Mouse (Mus musculus) B cell, adult 2 months (primary cell): ENCODE measurements at regions not wholly inside any gene's neighbourhood (a gene's known extent, or its start where the extent isn't known, plus 50 kb on each side); places are given as distances from the start of the nearest gene placed in this dataset.

Experiments used
- DNase-seq, 2 experiments: peaks; one replicate each; pipeline ENCODE4 v3.0.0; 2022

GRCm38 (mm10) chr16:57823329-57823728 lies 68.8 kb upstream of the Col8a1 start:
- DNase-seq: no peak

DNA sequence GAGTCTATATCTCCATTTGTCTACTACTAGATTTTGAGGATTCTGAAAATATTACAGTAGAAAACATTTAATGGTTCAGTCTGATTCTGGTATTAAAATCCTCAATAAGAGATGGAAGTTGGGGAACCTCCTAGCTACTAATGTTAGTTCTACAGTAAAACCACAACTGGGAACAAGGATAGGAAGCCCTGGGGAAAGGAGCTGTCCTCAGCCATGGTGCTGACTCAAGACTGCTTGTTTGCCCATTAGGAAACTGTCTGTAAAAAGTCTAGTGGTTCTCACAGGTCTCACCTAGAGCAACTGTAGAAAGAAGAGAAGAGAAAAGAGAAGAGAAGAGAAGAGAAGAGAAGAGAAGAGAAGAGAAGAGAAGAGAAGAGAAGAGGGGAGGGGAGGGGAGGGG lies 90.9 kb upstream of the Col8a1 start:
- no peak for DNase-seq

DNA sequence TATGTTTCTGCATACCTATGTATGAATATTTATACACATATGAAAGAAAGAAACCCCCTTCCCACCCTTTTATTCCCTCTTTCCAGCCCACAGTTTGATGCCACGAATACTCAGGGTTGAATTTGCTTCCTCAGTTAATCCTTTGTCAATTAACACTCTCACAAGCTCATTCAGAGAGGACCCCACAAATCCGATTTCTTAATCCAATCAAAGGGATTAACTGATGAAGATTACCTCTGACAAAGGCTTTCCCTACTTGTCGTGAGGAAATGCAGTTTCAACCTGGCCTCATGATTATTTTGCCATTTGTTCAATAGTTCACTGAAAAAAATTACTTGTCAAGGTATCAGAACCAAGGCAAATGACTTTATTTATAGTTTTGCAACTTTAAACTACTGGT lies 91.8 kb upstream of the Col8a1 start:
- no peak for DNase-seq

DNA sequence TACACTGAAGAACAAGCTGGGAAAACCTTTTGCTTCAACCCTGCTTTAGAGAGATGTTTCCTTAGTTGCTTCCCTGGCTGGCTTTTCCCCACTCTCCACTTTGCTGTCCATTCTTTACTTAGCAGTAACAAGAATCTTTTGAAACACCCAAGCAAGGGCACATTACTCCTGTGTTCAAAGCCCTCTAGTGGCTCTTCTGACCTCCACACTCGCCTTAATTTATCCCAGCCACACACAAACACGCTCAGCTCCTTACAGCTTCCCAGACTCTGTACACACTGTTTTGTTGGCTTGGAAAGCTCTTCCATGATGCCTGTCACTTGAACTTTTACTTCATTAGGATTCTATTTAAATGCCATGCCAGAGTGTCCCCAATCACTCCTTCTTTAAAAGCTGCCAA lies 97.3 kb upstream of the Col8a1 start:
- no peak for DNase-seq

DNA sequence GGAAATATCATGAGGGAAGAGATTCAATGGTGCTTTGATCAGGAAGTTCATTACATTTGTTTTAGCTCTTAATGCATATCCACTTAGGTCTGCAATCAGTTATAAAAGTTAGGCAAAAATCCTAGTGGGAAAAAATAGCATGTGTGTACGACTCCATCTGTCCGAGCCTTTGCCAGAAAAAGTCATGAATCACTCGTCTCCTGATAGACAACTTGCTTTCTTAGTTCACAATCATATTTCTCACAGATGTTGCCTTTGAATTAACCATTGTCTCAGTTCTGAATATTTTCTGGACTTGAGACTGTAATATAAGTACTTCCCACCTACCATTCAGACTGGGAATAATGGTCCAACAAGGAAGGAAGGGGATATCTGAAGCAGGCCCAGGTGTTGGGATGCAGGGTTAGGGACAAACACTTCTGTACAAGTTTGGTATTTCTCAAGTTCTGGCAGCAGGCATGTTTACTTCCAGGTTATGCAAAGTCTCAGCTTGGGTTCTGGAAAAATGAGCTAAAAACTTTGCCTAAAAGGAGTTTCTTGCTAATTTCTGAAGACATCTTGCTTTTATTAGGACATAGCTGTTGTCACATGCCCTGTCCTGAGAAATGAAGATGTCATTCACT lies 98.4 kb upstream of the Col8a1 start:
- DNase-seq: no peak

GRCm38 (mm10) chr16:57853751-57854150 lies 99.2 kb upstream of the Col8a1 start:
- DNase-seq: no peak

DNA sequence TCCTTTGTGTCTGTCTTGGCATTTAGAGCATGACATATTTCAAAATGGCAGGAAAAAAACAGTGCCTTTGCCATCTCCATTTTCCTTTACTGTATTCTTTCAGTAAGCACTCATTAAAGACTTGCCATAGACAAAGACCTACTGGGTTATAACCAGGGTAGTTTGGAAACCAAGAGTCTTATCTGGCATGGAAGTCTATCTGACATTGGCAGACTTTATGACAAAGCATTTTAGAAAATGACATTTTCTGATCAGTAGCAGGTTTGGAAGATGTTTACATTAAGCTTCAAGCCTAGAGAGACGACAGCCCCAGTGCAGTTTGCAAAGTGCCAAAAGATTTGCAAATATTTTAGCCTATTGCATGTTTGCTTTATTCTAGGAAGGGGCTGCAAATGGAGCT lies 102.5 kb upstream of the Col8a1 start:
- no peak for DNase-seq

DNA sequence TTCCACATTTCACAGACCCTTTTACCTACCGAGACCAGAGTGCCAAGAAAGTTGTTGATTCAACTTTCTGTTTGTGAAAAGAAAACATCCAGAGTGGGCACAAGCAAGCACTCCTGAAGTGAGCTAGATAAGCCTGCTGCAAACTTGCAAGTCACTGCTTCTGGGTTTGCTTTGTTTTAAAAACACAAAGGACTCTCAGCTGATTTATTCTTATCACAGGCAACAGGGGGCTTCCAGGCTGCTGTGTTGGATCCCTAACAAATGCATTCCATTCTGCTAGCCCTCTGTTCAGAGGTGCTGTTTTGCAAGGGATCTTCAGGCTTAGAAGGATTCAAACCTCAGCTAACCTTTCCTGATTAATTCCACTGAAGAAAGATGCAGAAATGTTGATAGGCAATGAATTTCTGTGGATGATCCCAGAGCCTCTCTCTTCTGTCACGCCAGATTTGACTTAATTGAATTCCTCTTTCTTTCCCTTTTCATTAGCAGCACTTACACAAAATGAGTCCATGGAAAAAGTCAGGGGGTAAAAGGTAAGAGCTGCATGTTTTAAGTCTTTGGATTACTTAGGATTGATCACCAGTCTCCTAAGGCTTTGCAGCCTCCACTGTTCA lies 103.7 kb upstream of the Col8a1 start:
- DNase-seq: no peak

- no peak for DNase-seq
Observed at GRCm38 (mm10) chr16:57858765-57859201, 104.2 kb upstream of the Col8a1 start.

DNA sequence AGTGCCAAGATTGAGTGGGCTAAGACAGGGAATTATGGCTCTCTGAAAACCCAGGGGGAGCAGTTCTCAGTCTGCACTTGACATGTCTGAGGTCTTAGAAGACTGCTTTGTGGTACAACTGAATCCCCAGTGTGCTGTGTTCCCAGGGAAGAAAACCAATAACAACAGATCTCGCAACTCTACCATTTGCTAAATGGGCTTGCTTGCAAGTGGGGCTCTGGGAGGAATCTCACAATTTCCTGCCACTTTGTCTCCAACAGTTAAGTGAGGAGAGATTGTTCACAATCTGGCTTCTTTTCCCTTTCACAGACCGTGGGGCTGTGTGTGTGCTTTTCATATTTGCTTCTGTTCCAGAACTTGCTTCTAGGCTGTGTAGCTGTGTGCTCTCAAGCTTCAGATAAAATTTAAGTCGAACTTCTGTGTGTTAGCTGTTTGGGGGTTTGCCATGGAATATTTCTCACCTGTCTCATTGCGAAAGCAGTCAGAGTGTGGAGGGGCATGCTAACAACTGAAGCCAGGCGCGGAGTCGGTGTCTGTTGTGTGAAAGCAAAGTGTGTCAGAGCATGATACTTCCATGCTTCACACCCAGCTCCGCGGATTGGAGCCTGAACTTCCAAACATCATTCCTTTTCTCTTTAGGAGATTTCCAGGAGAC lies 108.8 kb upstream of the Col8a1 start:
- DNase-seq: no peak

DNA sequence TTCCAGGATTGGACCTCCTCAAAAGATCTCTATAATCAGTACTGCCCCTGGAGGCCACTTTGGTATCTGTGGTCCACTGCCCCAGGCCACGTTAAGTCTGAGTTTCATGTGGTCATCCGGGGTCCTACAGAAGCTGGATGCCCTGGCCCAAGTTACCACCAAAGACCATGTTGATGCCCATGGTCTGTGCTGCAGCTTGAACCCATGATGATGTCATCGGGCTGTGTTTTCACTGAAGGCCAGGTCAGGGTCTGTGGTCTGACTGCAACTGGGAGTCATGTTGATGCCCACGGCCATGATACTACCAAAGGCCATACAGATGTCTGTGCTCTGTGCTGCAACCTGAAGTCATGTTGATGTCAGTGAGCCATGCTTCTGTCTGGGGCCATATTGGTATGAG lies 122.3 kb upstream of the Col8a1 start:
- DNase-seq: no peak

- no peak for DNase-seq
Observed at GRCm38 (mm10) chr16:57881575-57882094, 127.1 kb upstream of the Col8a1 start.

GRCm38 (mm10) chr16:57888138-57888537 lies 133.6 kb upstream of the Col8a1 start:
- DNase-seq: no peak

- no peak for DNase-seq
Observed at GRCm38 (mm10) chr16:57888553-57888952, 134.0 kb upstream of the Col8a1 start.

DNA sequence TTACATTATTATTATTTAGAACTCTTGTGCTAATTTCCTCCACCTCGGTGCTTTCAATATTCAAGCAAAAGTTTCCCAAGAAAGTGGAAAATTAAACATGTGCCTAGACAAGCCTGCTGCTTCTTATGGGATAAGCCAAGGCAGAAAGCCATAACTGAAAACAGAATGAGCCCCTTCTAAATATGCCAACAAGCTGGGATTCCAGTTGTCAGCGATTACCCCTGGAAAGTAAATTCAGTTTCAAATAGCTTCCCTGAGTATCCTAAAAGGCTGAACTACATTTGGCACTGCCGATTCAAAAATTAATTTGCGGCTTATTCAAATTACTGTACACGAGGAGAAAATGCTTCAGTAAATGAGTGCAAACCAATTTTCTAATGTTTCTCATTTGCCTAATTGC lies 135.6 kb upstream of the Col8a1 start:
- no peak for DNase-seq

DNA sequence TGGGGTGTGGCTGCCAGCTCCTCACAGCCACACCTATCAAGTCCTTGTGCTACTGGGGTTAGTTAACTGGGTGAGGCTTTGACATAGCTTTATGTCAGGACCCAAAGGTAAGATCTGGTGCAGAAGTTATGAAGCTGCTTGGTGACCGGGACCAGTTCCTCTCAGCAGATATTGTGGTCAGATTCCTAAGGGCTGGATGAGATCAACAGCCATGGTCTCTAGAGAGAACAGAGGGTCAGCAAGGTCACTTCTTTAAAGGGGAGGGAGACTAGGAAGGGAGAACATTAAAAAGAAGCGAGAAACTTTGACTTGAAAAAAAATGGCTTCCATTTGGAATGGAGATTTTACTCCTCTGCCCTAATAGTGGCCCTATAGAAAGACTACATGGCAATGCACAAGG lies 138.6 kb upstream of the Col8a1 start:
- DNase-seq: no peak

DNA sequence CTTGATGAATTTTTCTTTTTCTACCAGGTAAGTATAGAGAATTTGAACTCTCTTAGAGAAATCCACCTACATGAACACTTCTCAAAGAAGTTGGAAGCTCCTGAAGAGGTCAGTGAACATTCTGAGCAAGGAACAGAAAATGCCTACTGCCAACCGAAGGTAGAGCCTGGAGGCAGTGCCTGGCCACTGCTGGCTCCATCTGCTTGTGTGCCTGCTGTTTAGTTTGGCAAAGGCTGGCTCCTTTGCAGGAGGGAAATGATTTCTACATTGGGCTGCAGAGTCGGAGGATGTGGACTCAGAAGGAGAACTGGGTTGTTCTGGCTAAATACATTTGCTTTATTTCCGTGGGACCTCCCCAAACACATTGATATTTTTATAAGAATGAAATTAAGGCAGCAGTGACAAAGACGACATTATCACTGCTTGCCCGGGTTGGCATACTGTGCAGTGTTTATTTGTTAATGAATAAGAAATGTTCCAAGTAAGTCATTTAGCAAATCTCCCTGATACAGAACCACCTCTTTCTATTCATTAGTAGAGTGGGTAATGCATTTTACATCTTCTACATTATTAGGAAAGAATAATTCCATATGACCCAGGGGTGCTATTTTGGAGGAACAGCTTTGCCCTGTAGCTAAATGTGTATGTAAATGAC lies 139.3 kb upstream of the Col8a1 start:
- DNase-seq: no peak

DNA sequence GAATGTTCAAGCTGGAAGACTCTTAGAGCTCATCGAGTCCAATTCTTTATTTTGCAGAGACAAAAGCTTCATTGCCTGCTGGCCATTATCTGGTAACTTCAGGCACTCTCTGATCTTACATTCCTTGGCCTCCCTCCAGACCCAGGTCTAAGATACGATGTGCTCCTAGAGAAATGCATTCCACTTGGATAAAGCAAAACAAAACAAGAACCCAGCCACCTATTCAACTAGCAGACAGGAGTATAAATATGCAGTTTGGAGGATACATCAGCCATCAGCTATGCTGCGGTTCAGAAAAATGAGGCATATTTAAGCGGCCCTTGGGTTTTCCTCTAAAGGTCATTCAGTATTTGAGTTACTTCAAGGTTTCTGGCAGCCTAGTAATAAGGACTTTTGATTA lies 146.5 kb upstream of the Col8a1 start:
- no peak for DNase-seq

GRCm38 (mm10) chr16:57902498-57902897 lies 148.0 kb upstream of the Col8a1 start:
- no peak for DNase-seq

GRCm38 (mm10) chr16:57912001-57912400 lies 157.5 kb upstream of the Col8a1 start:
- DNase-seq: no peak

DNA sequence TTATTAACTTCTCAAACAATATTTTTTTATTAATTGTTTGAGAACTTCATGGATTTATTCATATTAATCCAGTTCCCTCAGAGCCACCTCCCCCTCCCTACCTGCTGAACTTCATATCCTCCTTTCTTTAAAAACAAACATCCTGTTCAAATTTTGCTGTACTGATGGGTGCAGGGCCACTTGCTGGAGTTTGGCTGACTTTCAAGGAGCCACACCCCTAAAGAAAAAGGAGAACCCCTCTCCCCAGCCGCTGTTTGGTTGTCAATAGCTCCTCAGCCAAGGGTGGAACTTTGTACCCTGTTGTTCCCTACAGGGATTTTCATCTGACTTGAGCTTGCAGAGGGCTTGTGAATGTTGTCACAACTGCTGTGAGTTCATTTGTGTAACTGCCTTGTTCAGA lies 160.0 kb upstream of the Col8a1 start:
- no peak for DNase-seq

DNA sequence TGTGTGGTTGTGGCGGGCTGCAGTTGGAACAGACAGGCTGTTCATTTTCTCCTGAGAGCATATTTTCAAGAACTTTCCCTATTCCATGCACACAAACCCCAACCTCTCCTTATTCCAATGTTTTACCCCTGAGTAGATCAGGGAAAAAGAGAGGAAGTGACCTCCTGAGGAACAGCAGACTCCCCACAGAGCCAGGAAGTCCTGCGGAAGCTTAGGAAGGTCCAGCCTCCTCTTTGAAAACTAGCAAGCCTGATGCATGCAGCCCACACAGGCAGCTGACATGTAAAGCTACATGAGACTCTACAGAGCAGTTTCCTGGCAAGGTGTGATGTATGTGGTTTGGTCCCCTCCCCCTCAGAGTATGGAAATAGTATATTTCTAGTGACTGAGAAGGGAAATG lies 160.9 kb upstream of the Col8a1 start:
- DNase-seq: no peak

- no peak for DNase-seq
Observed at GRCm38 (mm10) chr16:57923447-57924129, 169.1 kb upstream of the Col8a1 start.
